Mouse (Mus musculus) hindbrain, embryonic 13.5 days (tissue): ENCODE measurements around the gene Mmd. TPM values are rescaled to one million over a fixed set of nuclear protein-coding genes. Genes with fewer than 3 reads are reported as not detected.

Experiments used
- ATAC-seq: fragments of 200-750 bp; cut with Nextera tagmentation; 2 replicates; pipeline ENCODE4 v1.8.0; 2017; ENCODE audit warnings: moderate TSS enrichment; ENCODE audit not compliant: low FRiP score
- H3K27ac ChIP-seq: fragments of 300-500 bp; sonication (generic); 2 replicates; pipeline ENCODE4 v1.5.1; 2015; ENCODE audit warnings: inconsistent platforms, mild to moderate bottlenecking, moderate library complexity
- H3K27me3 ChIP-seq: fragments of 300-500 bp; sonication (generic); 2 replicates; pipeline ENCODE4 v1.6.1; 2015; ENCODE audit warnings: mild to moderate bottlenecking, inconsistent platforms
- H3K36me3 ChIP-seq: fragments of 300-500 bp; sonication (generic); 2 replicates; pipeline ENCODE4 v1.6.1; 2015; ENCODE audit warnings: mild to moderate bottlenecking, inconsistent platforms
- H3K4me1 ChIP-seq: fragments of 300-500 bp; sonication (generic); replicated peaks from 2 replicates; pipeline ENCODE4 v1.6.1; 2015; ENCODE audit warnings: inconsistent platforms
- H3K4me2 ChIP-seq: fragments of 300-500 bp; sonication (generic); 2 replicates; pipeline ENCODE4 v1.6.1; 2015; ENCODE audit warnings: inconsistent platforms, mild to moderate bottlenecking, moderate library complexity
- H3K4me3 ChIP-seq: fragments of 300-500 bp; sonication (generic); 2 replicates; pipeline ENCODE4 v1.5.1; 2015; ENCODE audit warnings: mild to moderate bottlenecking, inconsistent platforms
- H3K9ac ChIP-seq: fragments of 300-500 bp; sonication (generic); 2 replicates; pipeline ENCODE4 v1.6.1; 2015; ENCODE audit warnings: mild to moderate bottlenecking, inconsistent platforms
- H3K9me3 ChIP-seq: fragments of 300-500 bp; sonication (generic); 2 replicates; pipeline ENCODE4 v1.6.1; 2016; ENCODE audit warnings: inconsistent platforms
- WGBS: fragments of 180-500 bp; shearing (Covaris S2); methylation state at CpG from one replicate; pipeline ENCODE4 v1.1.7; 2015; 5-methylcytosine and 5-hydroxymethylcytosine counted together
- polyA plus RNA-seq: library from polyadenylated mRNA; unstranded; fragments of >200 nt; fragmentation: Nextera tagmentation; extraction: Ambion mirVana; gene quantifications from 2 replicates; pipeline ENCODE4 v1.2.1, GENCODE M21; 2015

Gene Mmd
- polyA plus RNA-seq, 1 experiment from 2014 or later: 114 TPM

DNA sequence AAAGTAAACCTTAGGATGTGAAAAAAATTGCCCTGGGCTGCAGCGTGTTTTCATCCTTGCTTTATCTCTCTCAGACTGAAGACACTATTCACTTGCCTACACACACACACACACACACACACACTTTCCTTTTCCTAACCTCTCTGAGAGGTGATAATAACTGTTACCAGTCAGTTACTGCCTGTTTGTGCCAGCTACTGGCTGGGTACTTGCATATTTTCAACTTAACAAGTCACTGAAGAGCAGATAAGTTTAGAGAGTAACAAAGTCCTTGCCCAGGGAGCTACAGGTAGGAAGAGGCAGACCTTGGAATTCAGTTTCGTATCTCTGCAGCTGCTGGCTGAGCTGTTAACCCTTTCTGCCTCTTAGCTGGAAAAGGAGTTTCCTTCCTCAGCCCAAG is 2.7 kb downstream of the Mmd start:
- H3K4me2 ChIP-seq: peak overlapping the region; percentile 68
- H3K4me3 ChIP-seq: no peak overlapping the region

DNA sequence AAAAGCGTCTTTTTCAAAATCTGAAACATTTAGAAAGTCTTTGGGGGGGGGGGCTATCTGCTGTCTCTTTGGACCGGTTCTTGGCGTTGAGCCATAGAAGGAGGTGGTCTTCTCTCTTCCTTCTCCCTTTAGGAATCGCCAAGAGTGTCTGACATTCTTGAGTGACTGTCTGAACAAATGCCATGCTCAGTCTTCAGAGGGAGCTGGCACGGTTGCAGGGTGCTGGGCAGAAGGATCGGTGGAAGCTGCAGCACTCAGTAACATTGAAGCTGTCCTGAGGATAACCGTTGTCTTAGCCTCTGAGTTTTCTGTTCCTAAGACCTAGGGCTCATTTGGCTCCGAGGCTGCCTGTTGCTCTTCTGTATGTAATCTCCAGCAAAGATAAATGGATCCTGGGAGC is 3.1 kb downstream of the Mmd start:
- H3K4me2 ChIP-seq: peak overlapping the region; percentile 68; the same call in 1 of the 2 replicates
- H3K4me3 ChIP-seq: no peak overlapping the region
- no peaks in the 10 kb centered on the region for H3K9me3 ChIP-seq
- H3K27me3 ChIP-seq: no peaks in the 10 kb centered on the region
- no peak overlapping the region for H3K27ac ChIP-seq
- H3K9ac ChIP-seq: no peak overlapping the region
- whole genome bisulfite sequencing: 82% methylated on average over 8 of the region's 8 CpGs
- 0 out of 2 replicates have a peak, but pooled peaks cover 6% of the 10 kb centered on the region for H3K36me3 ChIP-seq
- peaks cover 41% of the 10 kb centered on the region for H3K4me1 ChIP-seq
- ATAC-seq: no peak

More for the DNA sequence above, 2.7 kb downstream of the Mmd start:
- H3K9me3 ChIP-seq: no peaks in the 10 kb centered on the region
- H3K9ac ChIP-seq: no peak overlapping the region
- no peaks in the 10 kb centered on the region for H3K27me3 ChIP-seq
- H3K27ac ChIP-seq: no peak overlapping the region
- H3K4me1 ChIP-seq: peaks cover 41% of the 10 kb centered on the region
- H3K36me3 ChIP-seq: 0 out of 2 replicates have a peak, but pooled peaks cover 3% of the 10 kb centered on the region
- 43% methylated on average over 2 of the region's 2 CpGs for WGBS
- ATAC-seq: no peak

DNA sequence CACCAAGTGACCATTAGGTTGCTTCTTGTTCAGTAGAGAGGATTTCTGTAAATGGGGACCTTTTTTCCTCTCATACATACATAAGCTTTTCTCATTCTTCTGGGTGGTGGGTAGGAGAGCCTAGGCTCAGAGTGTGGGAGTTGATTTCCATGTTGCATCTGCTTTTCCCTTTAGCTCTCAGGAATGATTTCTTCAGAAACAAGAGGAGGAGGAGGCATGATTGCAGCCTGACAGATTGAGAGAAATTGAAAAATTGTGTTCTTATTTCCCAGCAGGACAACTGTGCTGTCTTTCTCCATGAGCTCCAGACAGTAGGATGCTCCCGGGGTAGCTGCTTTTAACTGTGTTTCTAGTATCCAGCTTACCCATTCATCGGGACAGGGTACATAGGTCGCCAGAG is 5.3 kb downstream of the Mmd start:
- H3K36me3 ChIP-seq: peaks cover 18% of the 10 kb centered on the region

DNA sequence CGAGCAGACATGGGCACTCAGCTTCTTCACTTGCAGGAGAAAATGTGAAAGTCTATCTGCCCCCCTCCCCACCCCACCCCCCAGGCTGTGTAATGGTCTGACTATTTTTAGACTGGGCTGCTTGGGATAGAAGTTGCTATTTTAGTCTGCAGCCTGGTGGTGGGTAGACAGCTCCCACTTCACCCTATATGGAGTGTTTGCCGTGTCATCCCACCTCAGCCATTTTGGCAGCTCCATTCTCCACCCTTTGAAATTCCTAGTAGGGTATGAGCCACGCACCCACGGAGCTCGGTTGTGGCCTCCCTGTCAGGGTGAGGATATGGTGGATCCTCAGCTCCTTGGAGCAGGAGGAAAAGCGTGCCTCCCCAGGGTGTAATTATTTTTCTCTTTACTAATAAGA is 6.4 kb downstream of the Mmd start:
- no peaks in the 10 kb centered on the region for H3K9me3 ChIP-seq
- H3K36me3 ChIP-seq: peaks cover 29% of the 10 kb centered on the region

More for the DNA sequence above, 5.3 kb downstream of the Mmd start:
- 91% methylated on average over 3 of the region's 3 CpGs for WGBS
- Histone ChIP-seq H3K9ac (no peak overlapping the region), H3K4me3 (no peak overlapping the region), H3K4me2 (no peak overlapping the region), H3K27me3 (no peaks in the 10 kb centered on the region), H3K4me1 (peaks cover 36% of the 10 kb centered on the region), H3K27ac (no peak overlapping the region), H3K9me3 (no peaks in the 10 kb centered on the region)
- ATAC-seq: no peak

DNA sequence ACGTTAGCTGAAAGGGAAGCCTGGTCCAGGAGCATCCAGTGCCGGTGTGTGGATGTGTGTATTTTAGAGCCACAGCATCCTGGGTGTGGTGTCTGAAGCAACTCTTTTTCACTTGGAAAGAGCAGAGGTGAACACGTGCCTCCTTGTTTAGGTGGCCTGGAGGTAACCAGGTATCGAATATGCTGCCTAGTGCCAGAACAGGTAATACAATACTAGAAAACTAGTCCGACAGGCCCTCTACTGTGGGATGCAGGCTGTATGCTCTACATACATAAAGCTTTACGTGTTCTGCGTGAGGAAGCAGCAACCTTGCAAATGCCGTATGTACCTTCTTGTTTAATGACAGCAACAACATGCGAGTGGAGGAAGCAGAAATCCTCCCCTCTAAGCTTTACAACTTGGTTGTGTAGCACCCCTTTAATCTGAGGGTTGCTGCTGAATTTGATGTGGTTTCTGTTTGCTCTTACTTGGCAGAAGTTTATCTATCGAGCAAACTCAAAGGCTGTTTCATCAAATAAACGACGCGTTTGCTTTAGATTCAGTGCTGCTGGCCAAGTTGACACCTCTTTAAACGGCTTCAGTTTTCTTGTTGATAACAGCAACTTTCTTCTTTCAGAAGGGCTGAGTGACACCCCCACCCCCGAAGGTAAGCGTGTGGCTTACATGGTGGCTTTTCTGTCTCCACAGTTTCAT is 7.7 kb downstream of the Mmd start:
- H3K9me3 ChIP-seq: no peaks in the 10 kb centered on the region
- H3K9ac ChIP-seq: no peak overlapping the region
- H3K27ac ChIP-seq: no peak overlapping the region
- H3K36me3 ChIP-seq: peaks cover 42% of the 10 kb centered on the region
- 90% methylated on average over 16 of the region's 16 CpGs for WGBS
- no peak overlapping the region for H3K4me3 ChIP-seq
- no peak overlapping the region for H3K4me2 ChIP-seq
- peaks cover 20% of the 10 kb centered on the region for H3K4me1 ChIP-seq
- no peaks in the 10 kb centered on the region for H3K27me3 ChIP-seq
- ATAC-seq: no peak

More for the DNA sequence above, 6.4 kb downstream of the Mmd start:
- H3K4me1 ChIP-seq: peaks cover 30% of the 10 kb centered on the region
- no peak overlapping the region for H3K4me2 ChIP-seq
- H3K27ac ChIP-seq: no peak overlapping the region
- ATAC-seq: no peak
- H3K4me3 ChIP-seq: no peak overlapping the region
- no peaks in the 10 kb centered on the region for H3K27me3 ChIP-seq
- no peak overlapping the region for H3K9ac ChIP-seq
- WGBS: 79% methylated on average over 6 of the region's 6 CpGs

DNA sequence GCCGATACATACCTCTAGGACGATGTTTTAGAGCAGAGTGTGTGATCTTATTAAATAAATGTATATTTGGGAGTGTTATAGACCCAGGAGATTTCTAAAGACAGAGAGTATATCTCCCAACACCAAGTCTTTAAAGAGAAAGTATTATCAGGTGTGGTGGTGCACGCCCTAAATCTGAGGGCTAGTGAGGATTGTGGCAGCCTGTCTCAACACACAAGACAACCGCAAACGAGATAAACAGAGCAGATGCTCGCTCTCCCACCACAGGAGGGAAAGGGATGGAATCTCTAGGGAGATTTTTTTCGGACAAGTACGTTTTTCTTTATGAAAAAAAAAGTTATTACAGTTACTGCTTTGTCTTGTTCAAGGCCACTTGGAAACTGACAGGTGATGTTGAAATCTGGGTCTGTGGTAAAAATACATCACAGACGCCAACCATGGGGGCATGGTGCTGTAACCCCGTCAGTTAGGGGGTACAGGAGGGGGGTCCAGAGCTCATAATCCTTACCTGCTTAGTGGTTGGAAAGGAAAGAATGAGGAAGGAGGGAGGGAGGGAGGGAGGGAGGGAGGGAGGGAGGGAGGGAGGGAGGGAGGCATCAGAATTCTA is 9.2 kb downstream of the Mmd start:
- no peak for ATAC-seq
- Histone ChIP-seq H3K4me2 (no peak overlapping the region), H3K9ac (no peak overlapping the region), H3K27me3 (no peaks in the 10 kb centered on the region), H3K4me3 (no peak overlapping the region), H3K27ac (no peak overlapping the region), H3K4me1 (peaks cover 8% of the 10 kb centered on the region; the same call in 1 of the 2 replicates), H3K36me3 (peaks cover 56% of the 10 kb centered on the region), H3K9me3 (no peaks in the 10 kb centered on the region)
- 80% methylated on average over 10 of the region's 10 CpGs for WGBS

DNA sequence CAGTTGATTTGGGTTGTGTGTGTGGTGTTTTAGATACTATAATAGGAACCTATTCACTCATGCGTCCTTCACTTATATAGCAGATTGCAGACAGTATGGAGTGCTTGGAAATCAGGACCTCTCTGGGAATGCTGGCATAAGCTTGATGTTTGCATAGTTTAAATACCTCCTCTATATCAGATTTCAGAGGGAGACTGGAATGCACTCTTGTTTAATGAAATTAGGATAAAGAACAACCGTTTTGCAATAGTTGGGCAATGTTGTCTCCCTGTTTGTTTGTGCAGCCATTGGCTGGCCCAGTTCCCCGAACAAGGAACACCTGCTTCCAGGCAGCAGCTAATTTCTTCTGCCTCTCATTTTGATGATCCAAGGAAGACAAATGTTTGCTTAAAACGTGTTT is 9.8 kb downstream of the Mmd start:
- Histone ChIP-seq H3K9ac (no peak overlapping the region), H3K27me3 (no peaks in the 10 kb centered on the region), H3K4me3 (no peak overlapping the region), H3K4me1 (0 out of 2 replicates have a peak, but pooled peaks cover 8% of the 10 kb centered on the region), H3K4me2 (no peak overlapping the region), H3K9me3 (no peaks in the 10 kb centered on the region), H3K36me3 (peaks cover 62% of the 10 kb centered on the region), H3K27ac (no peak overlapping the region)
- ATAC-seq: no peak
- WGBS: 63% methylated on average over 4 of the region's 4 CpGs

DNA sequence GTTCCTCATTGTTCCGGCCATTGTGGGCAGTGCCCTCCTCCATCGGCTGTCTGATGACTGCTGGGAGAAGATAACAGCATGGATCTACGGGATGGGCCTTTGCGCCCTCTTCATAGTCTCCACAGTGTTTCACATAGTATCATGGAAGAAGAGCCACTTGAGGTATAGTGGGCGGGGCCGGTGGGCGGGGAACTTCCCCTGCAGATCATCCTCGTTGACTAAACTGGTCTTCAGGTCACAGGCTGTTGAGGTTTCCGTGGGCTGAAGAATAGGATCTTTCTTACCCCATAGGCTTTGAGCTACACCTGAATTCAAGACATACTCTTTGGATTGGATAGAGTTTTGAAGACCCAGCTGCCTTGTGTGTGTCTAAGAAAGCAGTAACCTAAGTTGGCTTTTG is 10.6 kb downstream of the Mmd start:
- Histone ChIP-seq H3K4me3 (no peak overlapping the region), H3K4me1 (0 out of 2 replicates have a peak, but pooled peaks cover 3% of the 10 kb centered on the region), H3K9ac (no peak overlapping the region), H3K9me3 (no peaks in the 10 kb centered on the region), H3K27ac (no peak overlapping the region; the same call in 1 of the 2 replicates), H3K4me2 (no peak overlapping the region), H3K36me3 (peaks cover 66% of the 10 kb centered on the region), H3K27me3 (no peaks in the 10 kb centered on the region)
- ATAC-seq: no peak
- WGBS: 87% methylated on average over 9 of the region's 9 CpGs

DNA sequence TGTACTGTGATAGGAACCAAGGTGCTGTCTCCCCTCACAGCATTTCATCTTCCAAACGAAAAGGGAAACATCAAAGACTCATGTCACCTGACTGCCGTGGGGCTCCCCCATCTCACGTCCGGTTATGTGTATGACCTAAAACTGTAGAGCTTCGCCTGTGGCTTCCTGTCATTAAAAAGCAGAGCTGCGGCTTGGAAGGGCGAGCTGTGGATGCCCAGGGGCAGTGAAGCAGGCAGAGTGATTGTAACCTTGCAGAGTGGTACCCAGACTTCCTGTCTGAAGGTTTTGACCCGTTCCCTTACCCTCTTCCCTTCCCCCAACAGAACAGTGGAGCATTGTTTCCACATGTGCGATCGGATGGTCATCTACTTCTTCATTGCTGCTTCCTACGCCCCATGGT is 14.9 kb downstream of the Mmd start:
- 89% methylated on average over 11 of the region's 11 CpGs for WGBS

DNA sequence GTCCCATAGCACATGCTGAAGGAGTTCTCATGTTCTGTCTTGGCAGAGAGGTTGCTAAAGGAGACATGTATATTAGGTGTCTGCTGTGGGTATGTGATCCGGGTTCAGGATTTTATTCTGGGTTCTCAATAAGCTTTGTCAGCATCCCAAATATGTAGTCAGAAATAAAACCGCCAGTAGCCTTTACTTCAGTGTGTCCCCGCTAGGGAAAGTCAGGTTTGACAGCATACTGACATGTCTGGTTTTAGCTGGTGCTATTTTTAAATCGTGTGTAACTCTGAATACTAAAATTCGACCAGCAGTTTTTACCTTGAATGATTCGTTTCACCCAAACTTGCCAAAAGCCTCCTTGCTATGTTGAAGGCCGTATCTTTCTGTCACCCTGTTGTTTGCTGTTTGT is 16.3 kb downstream of the Mmd start:
- peaks cover 67% of the 10 kb centered on the region for H3K36me3 ChIP-seq
- 89% methylated on average over 7 of the region's 7 CpGs for WGBS

More for the DNA sequence above, 14.9 kb downstream of the Mmd start:
- no peaks in the 10 kb centered on the region for H3K27me3 ChIP-seq
- H3K9me3 ChIP-seq: no peaks in the 10 kb centered on the region
- no peak overlapping the region for H3K4me2 ChIP-seq
- no peak overlapping the region for H3K27ac ChIP-seq
- H3K4me3 ChIP-seq: no peak overlapping the region
- H3K4me1 ChIP-seq: peaks cover 7% of the 10 kb centered on the region
- no peak overlapping the region for H3K9ac ChIP-seq
- peaks cover 73% of the 10 kb centered on the region for H3K36me3 ChIP-seq
- ATAC-seq: no peak

DNA sequence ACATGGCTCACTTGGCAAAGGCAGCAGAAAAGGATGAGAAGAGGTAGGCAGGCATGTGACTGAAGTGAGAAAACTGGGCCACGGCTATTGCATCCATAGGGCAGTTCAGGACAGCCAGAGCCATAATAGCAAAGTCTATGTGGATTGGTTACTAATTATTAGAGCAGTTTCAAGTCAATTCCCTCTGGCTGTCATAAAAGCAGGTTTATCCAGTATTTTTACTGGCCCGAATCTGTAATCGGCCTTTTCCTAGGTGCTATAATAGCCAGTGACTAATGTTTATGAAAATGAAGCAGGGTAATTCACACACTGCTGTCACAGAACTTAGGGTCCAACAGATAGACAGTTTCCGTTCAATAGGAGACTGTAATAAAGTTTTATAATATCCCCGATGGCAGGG is 19.7 kb downstream of the Mmd start:
- H3K27me3 ChIP-seq: no peaks in the 10 kb centered on the region
- H3K27ac ChIP-seq: no peak overlapping the region
- H3K4me3 ChIP-seq: no peak overlapping the region
- no peak overlapping the region for H3K9ac ChIP-seq
- H3K9me3 ChIP-seq: no peaks in the 10 kb centered on the region
- ATAC-seq: no peak
- peaks cover 17% of the 10 kb centered on the region for H3K4me1 ChIP-seq
- H3K36me3 ChIP-seq: peaks cover 59% of the 10 kb centered on the region
- 78% methylated on average over 5 of the region's 5 CpGs for WGBS
- H3K4me2 ChIP-seq: no peak overlapping the region

More for the DNA sequence above, 16.3 kb downstream of the Mmd start:
- H3K27me3 ChIP-seq: no peaks in the 10 kb centered on the region
- H3K4me1 ChIP-seq: peaks cover 17% of the 10 kb centered on the region
- H3K9me3 ChIP-seq: no peaks in the 10 kb centered on the region
- no peak overlapping the region for H3K4me2 ChIP-seq
- ATAC-seq: no peak
- H3K4me3 ChIP-seq: no peak overlapping the region
- no peak overlapping the region for H3K27ac ChIP-seq
- H3K9ac ChIP-seq: no peak overlapping the region

DNA sequence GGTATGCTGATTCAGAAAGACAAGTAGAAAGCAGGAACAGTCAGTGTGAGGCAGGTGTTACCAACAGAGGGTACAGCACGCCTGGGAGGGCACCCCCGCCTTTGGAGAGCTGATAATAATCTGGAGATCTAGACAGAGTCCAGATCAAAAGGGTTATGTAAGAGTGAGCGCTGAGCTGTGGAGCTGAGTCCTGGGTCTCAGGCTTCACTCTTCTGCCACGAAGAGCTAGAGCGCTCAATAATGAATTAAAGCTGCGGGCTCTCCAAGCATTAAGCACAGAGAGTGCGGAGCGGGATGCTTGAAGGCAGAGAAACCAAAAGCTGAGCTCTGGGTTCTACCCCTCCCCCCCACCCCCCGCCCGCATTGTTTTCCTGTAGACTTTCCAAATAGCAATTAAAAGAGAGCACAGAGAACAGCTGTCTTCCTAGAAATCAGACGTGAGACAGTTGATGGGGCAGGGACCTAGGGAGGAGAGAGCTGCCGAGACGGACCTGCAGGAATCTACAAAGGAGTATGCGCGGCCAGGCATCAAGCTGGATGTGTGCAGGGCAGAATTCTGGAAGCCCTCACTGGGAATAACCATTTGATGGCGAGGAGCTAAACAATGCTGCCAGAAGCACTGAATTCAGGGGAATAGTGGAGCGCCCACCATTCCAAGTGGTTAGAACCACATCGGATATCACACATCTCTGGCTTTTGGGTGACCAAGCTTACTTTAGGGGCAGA is 20.3 kb downstream of the Mmd start:
- 42% methylated on average over 18 of the region's 18 CpGs for WGBS
- H3K9me3 ChIP-seq: no peaks in the 10 kb centered on the region
- no peaks in the 10 kb centered on the region for H3K27me3 ChIP-seq
- no peak overlapping the region; the same call in 1 of the 2 replicates for H3K4me2 ChIP-seq
- peaks cover 59% of the 10 kb centered on the region for H3K36me3 ChIP-seq
- no peak overlapping the region for H3K27ac ChIP-seq
- H3K4me1 ChIP-seq: peaks cover 17% of the 10 kb centered on the region
- H3K9ac ChIP-seq: 0 out of 2 replicates have a peak overlapping the region, but pooled peaks have one; percentile 9
- peak; percentile 46; the same call in 1 of the 2 replicates for ATAC-seq
- no peak overlapping the region for H3K4me3 ChIP-seq
